8 mouse cellular contexts compared by ENCODE assay signal in genomic region chr17:57334761-57335150, GRCm38 (mm10). TPM values are rescaled to one million over a fixed set of nuclear protein-coding genes. Genes with fewer than 3 reads are reported as not detected.
DNase-seq lines count a peak whose midpoint lies in the region; ATAC-seq and TF ChIP-seq lines count a peak whose summit lies in the region.

No protein-coding gene starts in this region.

- no peaks in the 10 kb centered on the region for H3K4me1 ChIP-seq in ES-Bruce4 (ENCODE audit: control insufficient read depth, insufficient read depth, low read length)
- H3K4me1 ChIP-seq in forebrain, embryonic 13.5 days = no peaks in the 10 kb centered on the region
- no peaks in the 10 kb centered on the region for H3K4me1 ChIP-seq in neural tube, embryonic 15.5 days

- H3K9ac ChIP-seq in ES-Bruce4 (ENCODE audit: low read depth, poor library complexity, severe bottlenecking) = no peak overlapping the region
- no peak overlapping the region for H3K9ac ChIP-seq in forebrain, embryonic 13.5 days
- no peak overlapping the region for H3K9ac ChIP-seq in neural tube, embryonic 15.5 days (replicated peaks)

- no peaks in the 10 kb centered on the region for H3K27me3 ChIP-seq in ES-Bruce4 (ENCODE audit: control insufficient read depth, insufficient read depth, low read length, poor library complexity, severe bottlenecking)
- H3K27me3 ChIP-seq in forebrain, embryonic 13.5 days = no peaks in the 10 kb centered on the region
- no peaks in the 10 kb centered on the region for H3K27me3 ChIP-seq in neural tube, embryonic 15.5 days (replicated peaks)

- H3K36me3 ChIP-seq in ES-Bruce4 (ENCODE audit: control insufficient read depth, insufficient read depth, low read length, poor library complexity, severe bottlenecking) = no peaks in the 10 kb centered on the region
- no peaks in the 10 kb centered on the region for H3K36me3 ChIP-seq in forebrain, embryonic 13.5 days (ENCODE audit: poor library complexity, severe bottlenecking)
- H3K36me3 ChIP-seq in neural tube, embryonic 15.5 days = no peaks in the 10 kb centered on the region

- H3K27ac ChIP-seq in ES-Bruce4 (ENCODE audit: insufficient read depth, low read length) = no peak overlapping the region
- H3K27ac ChIP-seq in forebrain, embryonic 13.5 days = no peak overlapping the region
- H3K27ac ChIP-seq in neural tube, embryonic 15.5 days (replicated peaks) = no peak overlapping the region

- intact Hi-C loops in heart, postnatal 36 days (cut with DNase I) = loop anchor here (1.0 to 10.0 kb wide), 6 partner anchors 57 to 338 kb away; partner anchors contain the start of genes Alkbh7 and Gpr108

- no peak for TF ChIP-seq EP300 in ES-Bruce4 (IDR thresholded peaks at IDR 0.05; ENCODE audit: insufficient read depth, low read depth, low read length)

- TF ChIP-seq CTCF in ES-Bruce4 (IDR thresholded peaks at IDR 0.05; ENCODE audit: low read depth, low read length) = peak; percentile 94

- H3K4me3 ChIP-seq in ES-Bruce4 (ENCODE audit: low read depth, low read length) = no peak overlapping the region
- H3K4me3 ChIP-seq in forebrain, embryonic 13.5 days = no peak overlapping the region
- H3K4me3 ChIP-seq in neural tube, embryonic 15.5 days (replicated peaks) = no peak overlapping the region

- TF ChIP-seq POLR2A in ES-Bruce4 (IDR thresholded peaks at IDR 0.05; ENCODE audit: insufficient read depth, low read length) = no peak

- ATAC-seq in forebrain, embryonic 13.5 days = peak; percentile 51
- ATAC-seq in neural tube, embryonic 15.5 days (ENCODE audit: low FRiP score) = peak; percentile 55; the same call in 1 of the 2 replicates

- 8% methylated on average over 16 of the region's 16 CpGs for WGBS in forebrain, embryonic 13.5 days
- WGBS in neural tube, embryonic 15.5 days = 8% methylated on average over 16 of the region's 16 CpGs

- no peaks in the 10 kb centered on the region for H3K9me3 ChIP-seq in ES-Bruce4 (replicated peaks; ENCODE audit: control insufficient read depth, insufficient read depth, low read length, poor library complexity, severe bottlenecking)
- no peaks in the 10 kb centered on the region for H3K9me3 ChIP-seq in forebrain, embryonic 13.5 days (replicated peaks)
- H3K9me3 ChIP-seq in neural tube, embryonic 15.5 days (replicated peaks) = no peaks in the 10 kb centered on the region

- peak; percentile 68 for DNase-seq in c-Kit-positive CD71-positive TER-119-positive erythroid progenitor cells, embryonic 14.5 days (ENCODE audit: low spot score)
- DNase-seq in heart, postnatal 36 days = peak; percentile 85 to 92
- peak; percentile 82 for DNase-seq in layer of hippocampus, adult 11-12 months (ENCODE audit: low spot score)
- DNase-seq in lung, adult 18-20 months = peak; percentile 78 to 84
- peak; percentile 79 for DNase-seq in testis, postnatal 14 days (ENCODE audit: low spot score)

- 0 out of 2 replicates have a peak overlapping the region, but pooled peaks have one; percentile 27 for H3K4me2 ChIP-seq in forebrain, embryonic 13.5 days
- H3K4me2 ChIP-seq in neural tube, embryonic 15.5 days = peak overlapping the region; percentile 26

RNA-seq across cellular contexts. Expression of gene Adgre1, which starts 23.7 kb away (rescaled TPM):
- not detected in 2 replicates for polyA plus RNA-seq in ES-Bruce4 (2011; ENCODE audit: insufficient read depth, insufficient read length, low read depth, missing spikeins)
- 1.6 and 1.8 TPM in 2 replicates for polyA plus RNA-seq in forebrain, embryonic 13.5 days (2015; fragmentation: Nextera tagmentation; extraction: Ambion mirVana)
- 10 to 100 TPM in 1 of 2 experiments, 1 to 10 TPM in 1; 7.1 to 14.5 TPM for total RNA-seq in heart, postnatal 36 days (2021)
- polyA plus RNA-seq in neural tube, embryonic 15.5 days (2015; fragmentation: Nextera tagmentation; extraction: Ambion mirVana) = 3.9 and 4.7 TPM in 2 replicates

RNA-seq across cellular contexts. Expression of gene Vav1, which starts 55.9 kb away (rescaled TPM):
- not detected in 2 replicates for polyA plus RNA-seq in ES-Bruce4 (2011; ENCODE audit: insufficient read depth, insufficient read length, low read depth, missing spikeins)
- 0.61 and 0.82 TPM in 2 replicates for polyA plus RNA-seq in forebrain, embryonic 13.5 days (2015; fragmentation: Nextera tagmentation; extraction: Ambion mirVana)
- total RNA-seq in heart, postnatal 36 days (2021) = 1 to 10 TPM; 1.4 to 2.5 TPM
- 1.6 and 10.9 TPM in 2 replicates for polyA plus RNA-seq in neural tube, embryonic 15.5 days (2015; fragmentation: Nextera tagmentation; extraction: Ambion mirVana)
